Mouse (Mus musculus): ENCODE measurements at regions not wholly inside any gene's neighbourhood (a gene's known extent, or its start where the extent isn't known, plus 50 kb on each side); places are given as distances from the start of the nearest gene placed in this dataset.

DNA sequence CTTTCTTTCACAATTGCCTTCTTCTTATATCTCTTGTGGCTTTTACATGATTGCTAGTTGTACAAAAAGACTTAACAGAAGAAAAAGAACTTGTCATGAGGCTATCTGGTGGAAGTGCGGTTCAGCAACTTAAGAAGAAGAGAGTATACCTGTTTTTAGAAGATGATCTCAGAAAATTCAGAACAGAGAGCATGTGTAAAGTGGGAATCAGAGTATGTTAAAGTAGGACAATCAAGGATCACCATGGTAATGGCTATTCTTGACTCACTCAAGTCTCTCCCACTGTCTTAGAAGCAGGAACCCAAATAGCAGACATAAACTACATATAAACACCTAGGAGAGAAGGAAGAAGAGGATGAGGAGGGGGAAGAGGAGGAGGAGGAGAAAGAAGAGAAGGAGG is 857.9 kb upstream of the Nr2f1 start:
- no peak for DNase-seq (ENCODE audit: low spot score)

- no peak for DNase-seq (ENCODE audit: low spot score)
Measured at GRCm38 (mm10) chr13:79054481-79054880, 854.9 kb upstream of the Nr2f1 start.

DNA sequence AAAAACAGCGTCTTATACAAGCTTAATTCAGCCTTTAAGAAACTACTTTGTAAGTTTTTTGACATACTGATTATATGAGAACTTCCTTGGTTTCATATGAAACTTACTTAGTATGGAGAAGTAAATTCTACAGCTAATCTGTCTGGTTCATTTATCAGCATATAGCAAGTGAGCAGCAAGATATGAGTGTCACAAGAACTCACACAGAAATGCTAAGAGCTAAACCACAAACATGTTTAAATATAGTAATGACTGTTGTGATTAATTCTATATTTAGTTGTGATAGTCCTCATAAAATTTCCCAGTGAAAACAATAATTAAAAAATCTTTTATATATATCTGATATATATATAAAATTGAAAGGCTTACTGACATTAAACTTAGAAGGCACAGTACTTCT is 853.9 kb upstream of the Nr2f1 start:
- no peak for DNase-seq (ENCODE audit: low spot score)

- no peak for DNase-seq (ENCODE audit: low spot score)
Measured at GRCm38 (mm10) chr13:79047240-79047639, 847.7 kb upstream of the Nr2f1 start.

DNA sequence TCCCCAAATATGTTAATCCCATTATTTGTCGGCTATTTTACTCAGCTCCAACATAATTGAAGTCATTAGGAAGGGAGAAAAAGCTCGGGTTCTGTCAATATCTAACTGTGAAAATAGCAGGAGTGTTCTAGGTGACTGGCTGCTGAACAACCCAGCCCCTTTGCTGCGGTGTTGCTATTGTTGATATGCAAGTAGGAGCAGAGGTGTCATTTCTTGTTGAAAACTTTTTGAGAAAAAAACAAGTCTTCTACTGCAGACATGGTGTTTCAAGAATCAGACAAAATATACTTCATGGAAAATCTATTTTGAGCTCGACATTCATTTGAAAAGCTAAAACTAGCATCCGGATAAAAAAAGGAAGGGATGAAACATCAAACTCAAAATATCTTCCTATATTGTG is 845.1 kb upstream of the Nr2f1 start:
- DNase-seq (ENCODE audit: low spot score) = no peak

GRCm38 (mm10) chr13:79037883-79038282 is 838.3 kb upstream of the Nr2f1 start:
- no peak for DNase-seq (ENCODE audit: low spot score)

DNA sequence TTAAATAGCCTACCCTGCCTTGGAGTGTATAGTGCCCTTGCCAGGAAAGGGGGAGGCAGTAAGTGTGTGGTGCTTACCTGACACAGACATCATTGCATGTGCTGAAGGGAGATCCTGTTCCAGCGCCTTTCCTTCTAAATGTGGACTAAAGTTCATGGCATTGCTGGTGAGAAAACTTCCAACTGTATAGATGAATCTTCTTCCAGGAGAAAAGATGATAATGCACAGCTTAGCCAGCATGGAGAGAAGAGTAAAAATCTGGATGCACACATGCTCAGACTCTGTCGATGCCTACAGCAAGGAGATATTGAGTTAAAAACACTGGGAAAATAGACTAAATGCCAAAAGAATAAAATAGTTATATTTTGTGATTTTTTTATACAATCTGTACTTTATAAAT is 835.7 kb upstream of the Nr2f1 start:
- DNase-seq (ENCODE audit: low spot score) = no peak

- DNase-seq (ENCODE audit: low spot score) = no peak
Measured at GRCm38 (mm10) chr13:79029974-79030373, 830.4 kb upstream of the Nr2f1 start.

GRCm38 (mm10) chr13:79027877-79028760 is 828.6 kb upstream of the Nr2f1 start:
- peak; percentile 15 for DNase-seq (ENCODE audit: low spot score)

DNA sequence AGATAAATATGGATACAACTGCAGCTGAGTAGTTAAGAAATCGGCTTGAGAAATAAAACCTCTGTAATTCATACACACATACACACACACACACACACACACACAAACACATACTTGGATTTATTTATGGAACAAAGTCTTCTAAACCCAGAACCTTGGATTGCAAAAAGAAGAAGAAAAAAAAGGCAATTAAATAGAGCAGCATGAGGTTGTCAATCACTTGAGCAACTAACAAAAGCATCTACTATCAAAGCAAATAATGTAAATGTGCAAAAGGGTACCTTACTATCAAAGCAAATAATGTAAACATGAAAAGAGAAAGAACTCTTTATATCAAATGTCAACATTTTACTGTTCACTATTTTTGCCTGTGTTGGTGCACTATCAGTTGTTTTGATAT is 826.1 kb upstream of the Nr2f1 start:
- DNase-seq (ENCODE audit: low spot score) = no peak

GRCm38 (mm10) chr13:79018051-79018450 is 818.5 kb upstream of the Nr2f1 start:
- no peak for DNase-seq (ENCODE audit: low spot score)

GRCm38 (mm10) chr13:79003313-79003712 is 803.8 kb upstream of the Nr2f1 start:
- no peak for DNase-seq (ENCODE audit: low spot score)

- DNase-seq (ENCODE audit: low spot score) = no peak
Measured at GRCm38 (mm10) chr13:78998855-78999254, 799.3 kb upstream of the Nr2f1 start.

DNA sequence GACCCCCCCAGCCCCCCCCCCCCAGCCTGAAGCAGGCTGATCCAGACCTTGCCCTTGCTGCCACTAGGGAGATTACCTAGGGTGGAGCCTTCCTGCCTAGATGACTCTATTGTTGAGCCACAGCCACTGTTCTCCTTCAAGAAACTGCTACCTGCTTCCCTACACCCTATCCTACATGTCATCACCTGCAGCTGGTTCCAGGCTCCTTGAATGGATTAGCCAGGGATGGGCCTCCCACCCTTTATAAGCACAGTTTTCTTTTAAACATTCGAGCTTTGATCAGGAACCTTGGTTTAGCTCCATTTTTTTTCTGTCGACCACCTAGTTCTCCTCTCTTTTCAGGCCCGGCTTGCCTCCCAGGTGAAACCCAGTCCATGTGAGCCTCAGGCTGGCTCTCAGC is 792.8 kb upstream of the Nr2f1 start:
- DNase-seq (ENCODE audit: low spot score) = no peak

GRCm38 (mm10) chr13:78985921-78986320 is 786.4 kb upstream of the Nr2f1 start:
- no peak for DNase-seq (ENCODE audit: low spot score)

DNA sequence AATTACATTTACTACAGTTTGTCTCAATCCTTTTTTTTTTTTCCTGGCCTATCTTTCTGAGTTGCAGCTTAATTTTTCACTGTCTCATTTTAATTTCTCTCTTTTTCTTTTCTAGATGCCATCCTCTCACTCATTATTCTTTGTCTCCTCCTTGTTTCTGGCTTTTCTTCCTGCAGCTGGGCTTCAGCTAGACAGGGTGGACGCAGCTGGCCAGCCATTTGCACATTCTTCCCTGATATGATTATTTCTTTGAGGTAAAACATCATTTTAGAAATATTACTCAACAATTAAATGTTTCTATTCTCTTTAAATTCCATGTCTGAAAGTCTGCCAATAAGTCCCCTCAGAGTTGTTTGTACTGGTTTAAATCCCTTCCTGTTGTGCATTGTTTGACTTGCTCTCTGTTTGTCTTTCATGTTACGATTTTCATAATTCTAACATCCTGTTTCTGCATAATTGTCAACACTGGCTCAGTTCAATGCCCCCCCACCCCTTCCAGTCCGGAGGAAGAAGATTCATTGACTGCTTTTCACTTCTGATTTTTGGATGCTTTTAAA is 777.7 kb upstream of the Nr2f1 start:
- no peak for DNase-seq (ENCODE audit: low spot score)

GRCm38 (mm10) chr13:78938351-78938741 is 738.8 kb upstream of the Nr2f1 start:
- DNase-seq (ENCODE audit: low spot score) = no peak

- DNase-seq (ENCODE audit: low spot score) = no peak
Measured at GRCm38 (mm10) chr13:78937389-78938350, 738.1 kb upstream of the Nr2f1 start.

GRCm38 (mm10) chr13:78935990-78936650 is 736.6 kb upstream of the Nr2f1 start:
- no peak for DNase-seq (ENCODE audit: low spot score)

DNA sequence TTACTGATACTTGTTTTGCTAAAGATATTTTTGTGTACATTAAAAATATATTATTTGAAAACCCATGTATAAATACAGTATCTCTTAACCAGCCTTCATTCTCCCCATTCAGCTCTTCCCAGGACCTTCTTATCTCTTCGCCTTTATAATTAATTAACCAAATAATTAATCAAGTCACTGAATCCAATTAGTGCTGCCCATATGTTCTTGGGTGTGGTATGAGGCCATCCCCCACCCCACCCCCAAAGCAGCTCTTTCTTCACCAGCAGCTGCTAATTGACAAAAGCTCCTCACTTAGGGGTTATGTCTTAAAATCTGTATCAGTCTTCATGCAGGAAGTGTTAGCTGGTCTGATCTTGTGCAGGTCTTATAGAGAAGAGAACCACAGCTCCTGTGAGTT is 728.8 kb upstream of the Nr2f1 start:
- no peak for DNase-seq (ENCODE audit: low spot score)

DNA sequence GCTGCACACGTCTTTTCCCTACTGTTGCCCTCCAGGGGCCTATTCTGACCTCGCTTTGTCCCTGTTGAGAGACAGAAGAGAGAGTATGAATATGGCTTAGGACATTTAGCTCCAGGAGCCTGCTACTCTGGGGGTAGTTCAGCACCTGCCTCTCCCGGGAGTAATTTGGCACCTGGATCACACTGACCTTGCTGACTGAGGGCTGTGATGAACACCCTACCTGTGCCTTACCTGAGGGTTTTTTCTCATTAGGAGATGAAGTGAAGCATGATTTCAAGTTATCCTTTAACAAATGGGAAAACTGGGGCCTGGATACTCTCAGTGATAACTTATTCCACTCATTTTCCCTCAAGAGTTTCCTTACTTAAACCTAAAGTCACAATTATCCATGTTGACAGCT is 721.2 kb upstream of the Nr2f1 start:
- DNase-seq (ENCODE audit: low spot score) = no peak

- no peak for DNase-seq (ENCODE audit: low spot score)
Measured at GRCm38 (mm10) chr13:78909839-78910238, 710.3 kb upstream of the Nr2f1 start.
